Mouse (Mus musculus) CH12.LX (cell line): ENCODE measurements at regions not wholly inside any gene's neighbourhood (a gene's known extent, or its start where the extent isn't known, plus 50 kb on each side); places are given as distances from the start of the nearest gene placed in this dataset.

ENCODE experiments used
- BHLHE40 ChIP-seq: IDR thresholded peaks from 2 replicates; pipeline ENCODE4 v1.6.1; 2011; ENCODE audit warnings: mild to moderate bottlenecking, low read depth, low read length, improper control_type of control experiment
- CTCF ChIP-seq, 2 experiments: IDR thresholded peaks in 1 of 2; conservative IDR thresholded peaks in 1 of 2; 2 replicates each; pipeline ENCODE4 v1.5.1; 2011 to 2012; ENCODE audit warnings: low read depth in 2 of 2, low read length in 2 of 2, improper control_type of control experiment in 1 of 2, inconsistent platforms in 1 of 2, mild to moderate bottlenecking in 1 of 2, moderate library complexity in 1 of 2
- ETS1 ChIP-seq: conservative IDR thresholded peaks from 2 replicates; pipeline ENCODE4 v1.6.1; 2012; ENCODE audit warnings: low read depth, mild to moderate bottlenecking, inconsistent platforms, low read length, improper control_type of control experiment, moderate library complexity
- GABPA ChIP-seq: IDR thresholded peaks from 2 replicates; pipeline ENCODE4 v1.6.1; 2012; ENCODE audit warnings: low read depth, low read length, improper control_type of control experiment, inconsistent platforms; ENCODE audit not compliant: insufficient replicate concordance
- MYC ChIP-seq: IDR thresholded peaks from 2 replicates; pipeline ENCODE4 v1.6.1; 2011; ENCODE audit warnings: low read depth, mild to moderate bottlenecking, improper control_type of control experiment, low read length
- NRF1 ChIP-seq: IDR thresholded peaks from 2 replicates; pipeline ENCODE4 v1.6.1; 2014; ENCODE audit warnings: low read depth, mild to moderate bottlenecking, inconsistent platforms, low read length, improper control_type of control experiment, moderate library complexity
- POLR2A ChIP-seq: IDR thresholded peaks from 2 replicates; pipeline ENCODE4 v1.6.1; 2011; ENCODE audit warnings: low read depth, mild to moderate bottlenecking, improper control_type of control experiment, low read length
- RCOR1 ChIP-seq: conservative IDR thresholded peaks from 2 replicates; pipeline ENCODE4 v1.6.1; 2012; ENCODE audit warnings: low read depth, mild to moderate bottlenecking, inconsistent platforms, low read length, improper control_type of control experiment
- USF1 ChIP-seq: IDR thresholded peaks from 2 replicates; pipeline ENCODE4 v1.6.1; 2014; ENCODE audit warnings: low read depth, mild to moderate bottlenecking, inconsistent platforms, low read length, improper control_type of control experiment
- ZC3H11A ChIP-seq: IDR thresholded peaks from 2 replicates; pipeline ENCODE4 v1.6.1; 2012; ENCODE audit warnings: low read depth, mild to moderate bottlenecking, inconsistent platforms, low read length, improper control_type of control experiment
- ZKSCAN1 ChIP-seq: IDR thresholded peaks from 2 replicates; pipeline ENCODE4 v1.6.1; 2012; ENCODE audit warnings: low read depth, inconsistent platforms, low read length, improper control_type of control experiment, borderline replicate concordance

DNA sequence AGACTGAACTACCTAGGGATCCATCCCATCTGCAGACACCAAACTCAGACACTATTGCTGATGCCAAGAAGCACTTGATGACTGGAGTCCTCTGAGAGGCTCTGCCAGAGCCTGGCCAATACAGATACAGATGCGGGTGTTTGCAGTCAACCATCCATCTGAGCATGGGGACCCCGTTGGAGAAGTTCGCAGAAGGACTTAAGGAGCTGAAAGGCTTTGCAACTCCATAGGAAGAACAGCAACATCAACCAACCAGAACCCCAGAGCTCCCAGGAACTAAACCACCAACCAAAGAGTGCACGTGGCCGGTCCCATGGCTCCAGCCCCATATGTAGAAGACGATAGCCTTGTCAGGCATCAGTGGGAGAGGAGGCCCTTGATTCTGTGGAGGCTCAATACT lies 1121.9 kb upstream of the Adgrl2 start:
- no peak for TF ChIP-seq MYC
- no peak for TF ChIP-seq ZKSCAN1
- TF ChIP-seq POLR2A, result no peak
- TF ChIP-seq ZC3H11A, result no peak
- no peak for TF ChIP-seq GABPA
- TF ChIP-seq RCOR1, result no peak
- TF ChIP-seq BHLHE40, result no peak
- TF ChIP-seq NRF1, result no peak
- no peak for TF ChIP-seq CTCF (conservative IDR thresholded peaks at IDR 0.05 in 1 of 2, IDR thresholded peaks at IDR 0.05 in 1 of 2; ENCODE audit: low read depth in 2 of 2, low read length in 2 of 2)
- TF ChIP-seq USF1, result no peak
- no peak for TF ChIP-seq ETS1
